Mouse (Mus musculus) skeletal muscle tissue, postnatal 0 days (tissue): Measurements from ENCODE around the gene Dysf. TPM values are rescaled to one million over a fixed set of nuclear protein-coding genes. Genes with fewer than 3 reads are reported as not detected.

ENCODE experiments used
- polyA plus RNA-seq: library from polyadenylated mRNA; unstranded; fragments of >200 nt; fragmentation: Nextera tagmentation; extraction: Ambion mirVana; gene quantifications from 2 replicates; pipeline ENCODE4 v1.2.1, GENCODE M21; 2015

Gene Dysf
- polyA plus RNA-seq = 14.8 and 17.1 TPM in 2 replicates

GRCm38 (mm10) chr6:84008363-84009171, at the start of gene Dysf:
Dysf (plus strand) TSS chr6:84008590.

Other genes starting within 250 kb of the Dysf start
- gene Ankrd53, start 245.9 kb upstream of the Dysf start, polyA plus RNA-seq = not detected in 2 replicates
- 56.6 and 72.7 TPM in 2 replicates for gene Tex261, start 232.8 kb upstream of the Dysf start, polyA plus RNA-seq
- gene Nagk, start 213.6 kb upstream of the Dysf start, polyA plus RNA-seq = 36.5 and 44.6 TPM in 2 replicates
- gene Paip2b, start 176.8 kb upstream of the Dysf start, polyA plus RNA-seq = 10.9 and 12.3 TPM in 2 replicates
- 23.4 and 23.8 TPM in 2 replicates for gene Zfp638, start 141.5 kb upstream of the Dysf start, polyA plus RNA-seq